ENCODE assay signal across 18 mouse cellular contexts in genomic region chr6:120296589-120296988, GRCm38 (mm10). TPM values are rescaled to one million over a fixed set of nuclear protein-coding genes. Genes with fewer than 3 reads are reported as not detected.
"Had no signal": no experiment of that assay in that cellular context is flagged by ENCODE, and none has a peak within 500 bp of the region (broad histone marks: within the 10 kb centered on the region; RNA-seq: fewer than 3 reads in every experiment).

No protein-coding gene starts in this region.

RNA-seq across cellular contexts. Expression of gene D330020A13Rik, which starts 2.4 kb away (rescaled TPM):
- total RNA-seq: layer of hippocampus, adult 8-10 months; layer of hippocampus, postnatal 10 days; layer of hippocampus, postnatal 36 days; left cerebral cortex, adult 8-10 months; left cerebral cortex, postnatal 14 days; left cerebral cortex, postnatal 4 days had no signal
- polyA plus RNA-seq: large intestine, adult 2 months; liver, embryonic 11.5 days; liver, embryonic 15.5 days; lung, adult 2 months; midbrain, embryonic 10.5 days; midbrain, embryonic 13.5 days; midbrain, embryonic 16.5 days; neural tube, embryonic 11.5 days; neural tube, embryonic 14.5 days; spleen, adult 2 months; stomach, embryonic 16.5 days; thymus, adult 2 months had no signal
